Mouse (Mus musculus): ENCODE measurements around the gene B3galnt2. TPM values are rescaled to one million over a fixed set of nuclear protein-coding genes. Genes with fewer than 3 reads are reported as not detected.
"Not testable (repeated sequence)": the region's sequence is repeated elsewhere in the genome, so short reads cannot be mapped to it uniquely, and the experiment has no call there.

The B3galnt2 gene
- 10 to 100 TPM; 67.8 to 85.4 (median 73.2) TPM for total RNA-seq (2022)

- DNase-seq (ENCODE audit: low spot score in 2 of 2), result peak; percentile 91 to 96
Observed at GRCm38 (mm10) chr13:13953874-13954832, at the start of gene B3galnt2. Gene B3galnt2 (plus strand): TSS chr13:13954469.

GRCm38 (mm10) chr13:13911341-13911740 is 42.9 kb upstream of the B3galnt2 start:
- DNase-seq (ENCODE audit: low spot score in 2 of 2), result no peak

- DNase-seq (ENCODE audit: low spot score in 2 of 2), result no peak
Observed at GRCm38 (mm10) chr13:13919396-13919795, 34.9 kb upstream of the B3galnt2 start.

GRCm38 (mm10) chr13:13922526-13922925 is 31.7 kb upstream of the B3galnt2 start:
- DNase-seq (ENCODE audit: low spot score in 2 of 2), result no peak

GRCm38 (mm10) chr13:13929982-13930381 is 24.3 kb upstream of the B3galnt2 start:
- no peak for DNase-seq (ENCODE audit: low spot score in 2 of 2)

- peak; percentile 37 to 52 for DNase-seq (ENCODE audit: low spot score in 2 of 2)
Observed at GRCm38 (mm10) chr13:13954931-13955330, 662 bp downstream of the B3galnt2 start.

GRCm38 (mm10) chr13:13956686-13957085 is 2.4 kb downstream of the B3galnt2 start:
- no peak for DNase-seq (ENCODE audit: low spot score in 2 of 2)

- peak in 1 of 2 experiments; percentile 43 for DNase-seq (ENCODE audit: low spot score in 2 of 2)
Observed at GRCm38 (mm10) chr13:13960211-13960610, 5.9 kb downstream of the B3galnt2 start.

GRCm38 (mm10) chr13:13961046-13961445 is 6.8 kb downstream of the B3galnt2 start:
- DNase-seq (ENCODE audit: low spot score in 2 of 2), result no peak

GRCm38 (mm10) chr13:13965388-13965964 is 11.2 kb downstream of the B3galnt2 start:
- peak in 1 of 2 experiments; percentile 18 for DNase-seq (ENCODE audit: low spot score in 2 of 2)

GRCm38 (mm10) chr13:13966172-13966571 is 11.9 kb downstream of the B3galnt2 start:
- DNase-seq (ENCODE audit: low spot score in 2 of 2), result no peak

GRCm38 (mm10) chr13:13968629-13969111 is 14.4 kb downstream of the B3galnt2 start:
- DNase-seq (ENCODE audit: low spot score in 2 of 2), result peak in 1 of 2 experiments; percentile 13

- DNase-seq (ENCODE audit: low spot score in 2 of 2), result no peak
Observed at GRCm38 (mm10) chr13:13969796-13970195, 15.5 kb downstream of the B3galnt2 start.

GRCm38 (mm10) chr13:13981842-13982241 is 27.6 kb downstream of the B3galnt2 start:
- DNase-seq (ENCODE audit: low spot score in 2 of 2), result not testable (repeated sequence)

- DNase-seq (ENCODE audit: low spot score in 2 of 2), result no peak
Observed at GRCm38 (mm10) chr13:13983523-13983922, 29.3 kb downstream of the B3galnt2 start.

- no peak for DNase-seq (ENCODE audit: low spot score in 2 of 2)
Observed at GRCm38 (mm10) chr13:13989135-13989534, 34.9 kb downstream of the B3galnt2 start.

- DNase-seq (ENCODE audit: low spot score in 2 of 2), result no peak
Observed at GRCm38 (mm10) chr13:13990391-13990790, 36.1 kb downstream of the B3galnt2 start.

GRCm38 (mm10) chr13:13993041-13993440 is 38.8 kb downstream of the B3galnt2 start:
- DNase-seq (ENCODE audit: low spot score in 2 of 2), result no peak

GRCm38 (mm10) chr13:13995046-13995445 is 40.8 kb downstream of the B3galnt2 start:
- DNase-seq (ENCODE audit: low spot score in 2 of 2), result peak; percentile 56 to 71

GRCm38 (mm10) chr13:13997476-13997875 is 43.2 kb downstream of the B3galnt2 start:
- DNase-seq (ENCODE audit: low spot score in 2 of 2), result no peak

GRCm38 (mm10) chr13:14002706-14003105 is 48.4 kb downstream of the B3galnt2 start:
- no peak for DNase-seq (ENCODE audit: low spot score in 2 of 2)

- no peak for DNase-seq (ENCODE audit: low spot score in 2 of 2)
Observed at GRCm38 (mm10) chr13:14004086-14004485, 49.8 kb downstream of the B3galnt2 start.

Data from gastrocnemius, adult 8-10 months (tissue).